Mouse (Mus musculus) neural tube, embryonic 12.5 days (tissue): Measurements from ENCODE around the gene Ddr1. TPM values are rescaled to one million over a fixed set of nuclear protein-coding genes. Genes with fewer than 3 reads are reported as not detected.
"Not testable (repeated sequence)": the region's sequence is repeated elsewhere in the genome, so short reads cannot be mapped to it uniquely, and the experiment has no call there.

Experiments
- ATAC-seq: fragments of 200-750 bp; cut with Nextera tagmentation; 2 replicates; pipeline ENCODE4 v1.8.0; 2017; ENCODE audit warnings: low read depth, mild to moderate bottlenecking, moderate TSS enrichment, moderate library complexity; ENCODE audit not compliant: low FRiP score
- H3K27ac ChIP-seq: fragments of 300-500 bp; sonication (generic); 2 replicates; pipeline ENCODE4 v1.5.1; 2016
- H3K27me3 ChIP-seq: fragments of 300-500 bp; sonication (generic); replicated peaks from 2 replicates; pipeline ENCODE4 v1.6.1; 2016; ENCODE audit warnings: mild to moderate bottlenecking
- H3K36me3 ChIP-seq: fragments of 300-500 bp; sonication (generic); 2 replicates; pipeline ENCODE4 v1.6.1; 2016; ENCODE audit warnings: mild to moderate bottlenecking
- H3K4me1 ChIP-seq: fragments of 300-500 bp; sonication (generic); 2 replicates; pipeline ENCODE4 v1.6.1; 2016
- H3K4me2 ChIP-seq: fragments of 300-500 bp; sonication (generic); replicated peaks from 2 replicates; pipeline ENCODE4 v1.6.1; 2016; ENCODE audit warnings: mild to moderate bottlenecking
- H3K4me3 ChIP-seq: fragments of 300-500 bp; sonication (generic); 2 replicates; pipeline ENCODE4 v1.5.1; 2016
- H3K9ac ChIP-seq: fragments of 300-500 bp; sonication (generic); 2 replicates; pipeline ENCODE4 v1.6.1; 2016; ENCODE audit warnings: mild to moderate bottlenecking
- H3K9me3 ChIP-seq: fragments of 300-500 bp; sonication (generic); 2 replicates; pipeline ENCODE4 v1.6.1; 2016; ENCODE audit warnings: mild to moderate bottlenecking
- WGBS: fragments of 180-500 bp; shearing (Covaris S2); methylation state at CpG from one replicate; pipeline ENCODE4 v1.1.7; 2016; 5-methylcytosine and 5-hydroxymethylcytosine counted together
- polyA plus RNA-seq: library from polyadenylated mRNA; unstranded; fragments of >200 nt; fragmentation: Nextera tagmentation; extraction: Ambion mirVana; gene quantifications from 2 replicates; pipeline ENCODE4 v1.2.1, GENCODE M21; 2016

Gene Ddr1
- polyA plus RNA-seq, 1 experiment from 2014 or later, result 170 TPM

- WGBS, result 90% methylated on average over 2 of the region's 2 CpGs
- peaks cover 7% of the 10 kb centered on the region; the same call in 1 of the 2 replicates for H3K4me1 ChIP-seq
- ATAC-seq, result no peak
- H3K27me3 ChIP-seq, result no peaks in the 10 kb centered on the region
- H3K4me3 ChIP-seq, result no peak overlapping the region
- no peak overlapping the region for H3K27ac ChIP-seq
- H3K9me3 ChIP-seq, result no peaks in the 10 kb centered on the region
- no peaks in the 10 kb centered on the region for H3K36me3 ChIP-seq
- no peak overlapping the region for H3K4me2 ChIP-seq
- H3K9ac ChIP-seq, result no peak overlapping the region
Observed at GRCm38 (mm10) chr17:35734478-35734877, 30.1 kb upstream of the Ddr1 start.

GRCm38 (mm10) chr17:35733398-35733797 is 29.0 kb upstream of the Ddr1 start:
- no peak for ATAC-seq
- Histone ChIP-seq H3K27me3 (no peaks in the 10 kb centered on the region), H3K9me3 (no peaks in the 10 kb centered on the region), H3K4me2 (no peak overlapping the region), H3K4me1 (peaks cover 7% of the 10 kb centered on the region; the same call in 1 of the 2 replicates), H3K9ac (no peak overlapping the region), H3K27ac (no peak overlapping the region), H3K4me3 (no peak overlapping the region), H3K36me3 (no peaks in the 10 kb centered on the region)
- 82% methylated on average over 2 of the region's 2 CpGs for WGBS

GRCm38 (mm10) chr17:35731431-35732145 is 27.2 kb upstream of the Ddr1 start:
- H3K4me2 ChIP-seq, result no peak overlapping the region
- no peaks in the 10 kb centered on the region for H3K9me3 ChIP-seq
- no peak overlapping the region for H3K4me3 ChIP-seq
- no peaks in the 10 kb centered on the region for H3K36me3 ChIP-seq
- 69% methylated on average over 10 of the region's 10 CpGs for WGBS
- ATAC-seq, result no peak
- H3K27ac ChIP-seq, result no peak overlapping the region
- H3K27me3 ChIP-seq, result no peaks in the 10 kb centered on the region
- no peak overlapping the region for H3K9ac ChIP-seq
- H3K4me1 ChIP-seq, result peaks cover 6% of the 10 kb centered on the region; the same call in 1 of the 2 replicates

- not testable (repeated sequence) for H3K4me2 ChIP-seq, H3K27me3 ChIP-seq, H3K4me1 ChIP-seq, ATAC-seq, H3K9me3 ChIP-seq, H3K4me3 ChIP-seq, H3K9ac ChIP-seq, H3K36me3 ChIP-seq, H3K27ac ChIP-seq
- WGBS, result 75% methylated on average over 3 of the region's 3 CpGs
Observed at GRCm38 (mm10) chr17:35730112-35730511, 25.7 kb upstream of the Ddr1 start.

GRCm38 (mm10) chr17:35728821-35729220 is 24.4 kb upstream of the Ddr1 start:
- Histone ChIP-seq H3K9ac (no peak overlapping the region), H3K4me1 (peaks cover 3% of the 10 kb centered on the region; the same call in 1 of the 2 replicates), H3K4me3 (no peak overlapping the region), H3K27me3 (0 out of 2 replicates have a peak, but pooled peaks cover 2% of the 10 kb centered on the region), H3K36me3 (no peaks in the 10 kb centered on the region), H3K27ac (no peak overlapping the region), H3K9me3 (no peaks in the 10 kb centered on the region), H3K4me2 (no peak overlapping the region)
- WGBS, result 79% methylated on average over 4 of the region's 4 CpGs
- ATAC-seq, result no peak

- Histone ChIP-seq H3K4me2 (no peak overlapping the region), H3K4me1 (peaks cover 3% of the 10 kb centered on the region; the same call in 1 of the 2 replicates), H3K36me3 (no peaks in the 10 kb centered on the region), H3K9ac (no peak overlapping the region), H3K27ac (no peak overlapping the region), H3K4me3 (no peak overlapping the region), H3K27me3 (0 out of 2 replicates have a peak, but pooled peaks cover 2% of the 10 kb centered on the region), H3K9me3 (no peaks in the 10 kb centered on the region)
- ATAC-seq, result no peak
- 26% methylated on average over 10 of the region's 10 CpGs for WGBS
Observed at GRCm38 (mm10) chr17:35727471-35728205, 23.2 kb upstream of the Ddr1 start.

- no peaks in the 10 kb centered on the region for H3K36me3 ChIP-seq
- no peak overlapping the region for H3K27ac ChIP-seq
- no peak overlapping the region for H3K4me3 ChIP-seq
- no peaks in the 10 kb centered on the region for H3K9me3 ChIP-seq
- ATAC-seq, result no peak
- no peak overlapping the region for H3K9ac ChIP-seq
- H3K4me1 ChIP-seq, result peaks cover 3% of the 10 kb centered on the region; the same call in 1 of the 2 replicates
- 0 out of 2 replicates have a peak, but pooled peaks cover 2% of the 10 kb centered on the region for H3K27me3 ChIP-seq
- 32% methylated on average over 7 of the region's 7 CpGs for WGBS
- no peak overlapping the region for H3K4me2 ChIP-seq
Observed at GRCm38 (mm10) chr17:35727028-35727427, 22.6 kb upstream of the Ddr1 start.

GRCm38 (mm10) chr17:35725286-35726232 is 21.1 kb upstream of the Ddr1 start:
- H3K4me2 ChIP-seq, result 0 out of 2 replicates have a peak overlapping the region, but pooled peaks have one; percentile 30
- WGBS, result 34% methylated on average over 21 of the region's 21 CpGs
- peaks cover 4% of the 10 kb centered on the region; the same call in 1 of the 2 replicates for H3K4me1 ChIP-seq

GRCm38 (mm10) chr17:35721676-35722075 is 17.3 kb upstream of the Ddr1 start:
- no peaks in the 10 kb centered on the region for H3K36me3 ChIP-seq
- 0 out of 2 replicates have a peak, but pooled peaks cover 2% of the 10 kb centered on the region for H3K27me3 ChIP-seq
- no peak overlapping the region for H3K27ac ChIP-seq
- no peak for ATAC-seq
- no peak overlapping the region for H3K9ac ChIP-seq
- H3K9me3 ChIP-seq, result no peaks in the 10 kb centered on the region
- H3K4me2 ChIP-seq, result no peak overlapping the region
- peaks cover 9% of the 10 kb centered on the region; the same call in 1 of the 2 replicates for H3K4me1 ChIP-seq
- H3K4me3 ChIP-seq, result no peak overlapping the region
- 69% methylated on average over 8 of the region's 8 CpGs for WGBS

More at GRCm38 (mm10) chr17:35725286-35726232, 21.1 kb upstream of the Ddr1 start:
- Histone ChIP-seq H3K4me3 (no peak overlapping the region), H3K27ac (no peak overlapping the region), H3K9me3 (no peaks in the 10 kb centered on the region), H3K27me3 (0 out of 2 replicates have a peak, but pooled peaks cover 2% of the 10 kb centered on the region), H3K36me3 (no peaks in the 10 kb centered on the region), H3K9ac (no peak overlapping the region)
- peak; percentile 66 for ATAC-seq

- Histone ChIP-seq H3K4me3 (no peak overlapping the region), H3K4me1 (peaks cover 7% of the 10 kb centered on the region; the same call in 1 of the 2 replicates), H3K4me2 (no peak overlapping the region; the same call in 1 of the 2 replicates), H3K36me3 (no peaks in the 10 kb centered on the region), H3K27ac (no peak overlapping the region), H3K27me3 (0 out of 2 replicates have a peak, but pooled peaks cover 2% of the 10 kb centered on the region), H3K9me3 (no peaks in the 10 kb centered on the region), H3K9ac (0 out of 2 replicates have a peak overlapping the region, but pooled peaks have one; percentile 26)
- ATAC-seq, result 0 out of 2 replicates have a peak, but pooled peaks have one; percentile 50
- WGBS, result 16% methylated on average over 11 of the region's 11 CpGs
Observed at GRCm38 (mm10) chr17:35720340-35720727, 15.9 kb upstream of the Ddr1 start.

- no peaks in the 10 kb centered on the region for H3K36me3 ChIP-seq
- WGBS, result 63% methylated on average over 9 of the region's 9 CpGs
- H3K4me1 ChIP-seq, result peaks cover 5% of the 10 kb centered on the region; the same call in 1 of the 2 replicates
- no peaks in the 10 kb centered on the region for H3K27me3 ChIP-seq
- no peak overlapping the region for H3K27ac ChIP-seq
- no peak for ATAC-seq
- no peak overlapping the region for H3K9ac ChIP-seq
- no peaks in the 10 kb centered on the region for H3K9me3 ChIP-seq
- no peak overlapping the region for H3K4me2 ChIP-seq
- H3K4me3 ChIP-seq, result no peak overlapping the region
Observed at GRCm38 (mm10) chr17:35719616-35720339, 15.4 kb upstream of the Ddr1 start.
